Comparison of ENCODE assay signal across 10 mouse cellular contexts in the genomic region with DNA sequence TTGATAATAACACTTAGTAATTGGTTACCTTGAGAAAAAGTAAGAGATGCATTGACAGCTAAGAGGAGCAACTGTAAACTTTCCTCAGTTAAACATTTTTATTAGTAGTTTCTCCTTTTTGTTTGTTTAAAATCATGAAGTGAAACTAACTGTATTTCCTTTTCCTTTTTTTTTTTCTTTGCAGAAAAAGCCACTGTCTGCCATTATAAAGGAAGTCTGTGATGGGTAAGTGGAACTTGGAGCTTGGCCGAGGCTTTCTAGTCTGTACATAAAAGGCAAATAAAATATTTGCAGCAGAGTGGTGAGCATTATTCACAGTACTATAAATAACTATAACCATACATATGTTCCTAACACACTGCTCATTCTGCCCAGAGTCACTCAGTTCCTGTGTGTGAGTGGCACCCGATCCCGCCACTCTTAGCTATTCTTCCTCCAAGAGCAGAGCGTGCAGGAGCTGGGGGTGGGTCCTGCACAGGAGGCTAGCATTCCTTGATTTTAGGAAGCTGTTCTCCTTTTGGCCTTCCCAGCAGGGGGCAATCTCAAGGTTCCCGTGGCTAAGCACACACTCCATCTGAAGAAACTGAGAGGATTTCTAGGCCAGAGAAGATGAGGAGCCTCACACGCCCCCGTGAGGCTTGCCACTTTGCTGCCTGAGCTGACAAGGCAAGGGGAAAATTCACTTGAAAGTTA.
A peak's percentile ranks its signal among the peaks of the same experiment; 100 is the strongest.
DNase-seq lines count a peak whose midpoint lies in the region; ATAC-seq and TF ChIP-seq lines count a peak whose summit lies in the region.
"Had no signal": no experiment of that assay in that cellular context is flagged by ENCODE, and none has a peak within 500 bp of the region (broad histone marks: within the 10 kb centered on the region; RNA-seq: fewer than 3 reads in every experiment).

No protein-coding gene starts in this region.

- peak; percentile 55 for ATAC-seq in kidney, embryonic 14.5 days (ENCODE audit: low FRiP score, low TSS enrichment)
- ATAC-seq in forebrain, embryonic 16.5 days, result peak; percentile 61

- no peak overlapping the region for H3K4me2 ChIP-seq in kidney, embryonic 14.5 days (replicated peaks; ENCODE audit: low read depth, low read length)
- H3K4me2 ChIP-seq in forebrain, embryonic 16.5 days (ENCODE audit: low read length), result no peak overlapping the region

- 55% methylated on average over 7 of the region's 7 CpGs for WGBS in kidney, embryonic 14.5 days
- WGBS in bone marrow, adult 2 months, result 36% methylated on average over 7 of the region's 7 CpGs
- 45% methylated on average over 7 of the region's 7 CpGs for WGBS in forebrain, embryonic 16.5 days

- no peak for DNase-seq in kidney, adult 18-20 months
- peak; percentile 46 for DNase-seq in lung, postnatal 10 days
- DNase-seq in adrenal gland, adult 18-20 months (ENCODE audit: low spot score in 2 of 2), result no peak
- DNase-seq in spleen, postnatal 4 days (ENCODE audit: low spot score in 2 of 2), result no peak
- DNase-seq in left cerebral cortex, postnatal 4 days, result no peak
- DNase-seq: cerebellum, postnatal 36 days had no signal

- H3K36me3 ChIP-seq in kidney, embryonic 14.5 days (ENCODE audit: control insufficient read depth, insufficient read depth, low read length), result no peaks in the 10 kb centered on the region
- H3K36me3 ChIP-seq in forebrain, embryonic 16.5 days (ENCODE audit: control insufficient read depth, insufficient read depth), result no peaks in the 10 kb centered on the region
- H3K36me3 ChIP-seq: midbrain, embryonic 10.5 days had no signal

- no peaks in the 10 kb centered on the region for H3K4me1 ChIP-seq in kidney, embryonic 14.5 days (ENCODE audit: control insufficient read depth, insufficient read depth, low read length)
- H3K4me1 ChIP-seq in bone marrow, adult 2 months (ENCODE audit: control insufficient read depth, insufficient read depth, low read length), result peaks cover 2% of the 10 kb centered on the region; the same call in 1 of the 2 replicates
- peaks cover 6% of the 10 kb centered on the region for H3K4me1 ChIP-seq in forebrain, embryonic 16.5 days (replicated peaks; ENCODE audit: control insufficient read depth, insufficient read depth, low read length)
- H3K4me1 ChIP-seq: midbrain, embryonic 10.5 days had no signal

- no peaks in the 10 kb centered on the region for H3K27me3 ChIP-seq in kidney, embryonic 14.5 days (ENCODE audit: control insufficient read depth, insufficient read depth, low read length)
- no peaks in the 10 kb centered on the region for H3K27me3 ChIP-seq in forebrain, embryonic 16.5 days (replicated peaks; ENCODE audit: control insufficient read depth, insufficient read depth, low read length)

- no peak overlapping the region for H3K9ac ChIP-seq in kidney, embryonic 14.5 days (ENCODE audit: low read depth, low read length)
- no peak overlapping the region for H3K9ac ChIP-seq in forebrain, embryonic 16.5 days (replicated peaks; ENCODE audit: low read depth, low read length)

- intact Hi-C loops in left cerebral cortex, postnatal 4 days (cut with DNase I), result no loop called here

- no peak overlapping the region for H3K4me3 ChIP-seq in kidney, embryonic 14.5 days (ENCODE audit: low read length)
- no peak overlapping the region for H3K4me3 ChIP-seq in bone marrow, adult 2 months (replicated peaks; ENCODE audit: control insufficient read depth, low read depth, low read length)
- no peak overlapping the region for H3K4me3 ChIP-seq in forebrain, embryonic 16.5 days (replicated peaks; ENCODE audit: low read length)
- H3K4me3 ChIP-seq: midbrain, embryonic 10.5 days had no signal

- TF ChIP-seq CTCF in bone marrow, adult 2 months (IDR thresholded peaks at IDR 0.05; ENCODE audit: control insufficient read depth, insufficient read depth, low read length), result no peak; the same call in 1 of the 2 replicates

- no peak overlapping the region for H3K27ac ChIP-seq in kidney, embryonic 14.5 days (ENCODE audit: low read depth, low read length)
- H3K27ac ChIP-seq in bone marrow, adult 2 months (ENCODE audit: control insufficient read depth, insufficient read depth, low read depth, low read length, poor library complexity), result peak overlapping the region; percentile 66
- H3K27ac ChIP-seq in forebrain, embryonic 16.5 days (ENCODE audit: low read length), result peak overlapping the region; percentile 24; the same call in 1 of the 2 replicates
- H3K27ac ChIP-seq: midbrain, embryonic 10.5 days had no signal

- H3K9me3 ChIP-seq in kidney, embryonic 14.5 days (ENCODE audit: control insufficient read depth, low read length), result no peaks in the 10 kb centered on the region
- H3K9me3 ChIP-seq in forebrain, embryonic 16.5 days (ENCODE audit: control insufficient read depth, low read length), result no peaks in the 10 kb centered on the region
- H3K9me3 ChIP-seq: midbrain, embryonic 10.5 days had no signal

- no peak for TF ChIP-seq POLR2A in bone marrow, adult 2 months (IDR thresholded peaks at IDR 0.05; ENCODE audit: borderline replicate concordance, control insufficient read depth, low read depth, low read length)
